Mouse (Mus musculus): ENCODE measurements around the gene Scgb2b26. TPM values are rescaled to one million over a fixed set of nuclear protein-coding genes. Genes with fewer than 3 reads are reported as not detected.
"Not testable (repeated sequence)": the region's sequence is repeated elsewhere in the genome, so short reads cannot be mapped to it uniquely, and the experiment has no call there.

Scgb2b26 gene
- polyA plus RNA-seq (2012; ENCODE audit: insufficient read depth, insufficient read length, missing spikeins) = not detected in 2 replicates

DNA sequence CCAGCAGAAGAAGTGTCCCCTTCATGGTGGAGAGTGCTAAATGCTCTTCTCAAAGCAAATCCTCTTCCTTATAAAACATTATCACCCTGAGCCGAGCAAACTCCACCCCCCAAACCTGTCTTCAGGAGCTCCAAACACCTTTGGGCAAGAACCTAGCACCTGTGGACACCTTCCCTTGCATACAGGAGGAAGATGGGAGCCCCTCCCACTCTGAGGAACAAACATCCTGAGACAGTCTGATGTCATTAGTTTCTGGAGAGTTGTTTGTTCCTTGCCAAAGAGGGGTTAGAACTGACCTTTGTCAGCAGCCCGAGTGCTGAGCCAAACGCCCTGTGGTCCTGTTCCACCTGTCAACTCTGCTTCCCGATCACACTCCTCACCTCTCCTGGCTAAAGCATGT lies at the start of gene Scgb2b26:
TSS of gene Scgb2b26 (minus strand) at position 101 of the 400 bp plus-strand sequence.
- no peak within 1 kb of the TSS for H3K27ac ChIP-seq (replicated peaks; ENCODE audit: low read depth, low read length)
- no peak within 1 kb of the TSS for H3K4me3 ChIP-seq (ENCODE audit: insufficient read depth, low read depth, low read length)
- no peaks in the 10 kb centered on the region for H3K4me1 ChIP-seq (ENCODE audit: control insufficient read depth, insufficient read depth, insufficient read length, low read length)

GRCm38 (mm10) chr7:33982281-33982680 lies 37.4 kb upstream of the Scgb2b26 start:
- not testable (repeated sequence) for H3K27ac ChIP-seq (replicated peaks; ENCODE audit: low read depth, low read length); H3K4me1 ChIP-seq (ENCODE audit: control insufficient read depth, insufficient read depth, insufficient read length, low read length); H3K4me3 ChIP-seq (ENCODE audit: insufficient read depth, low read depth, low read length)

DNA sequence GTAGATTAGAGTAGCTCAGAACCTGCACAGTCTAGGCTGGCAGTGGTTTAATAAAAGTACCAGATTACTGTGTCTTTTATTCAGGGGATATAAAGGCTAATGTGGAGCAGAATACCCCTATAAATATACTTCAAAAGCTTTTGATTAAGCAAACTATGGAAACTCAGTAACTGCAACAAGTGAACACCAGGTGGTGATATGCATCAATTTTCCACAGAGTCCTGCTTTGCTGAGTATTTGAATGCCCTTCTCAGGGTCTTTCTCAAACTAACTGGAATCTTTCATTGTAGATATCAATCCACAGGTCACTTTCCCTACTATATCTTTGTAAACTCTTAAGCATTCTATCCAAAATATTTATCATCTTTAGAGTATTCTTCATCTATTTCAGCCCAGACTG lies 41.9 kb downstream of the Scgb2b26 start:
- H3K27ac ChIP-seq (replicated peaks; ENCODE audit: low read depth, low read length) = no peak overlapping the region
- no peaks in the 10 kb centered on the region for H3K4me1 ChIP-seq (ENCODE audit: control insufficient read depth, insufficient read depth, insufficient read length, low read length)
- H3K4me3 ChIP-seq (ENCODE audit: insufficient read depth, low read depth, low read length) = no peak overlapping the region

DNA sequence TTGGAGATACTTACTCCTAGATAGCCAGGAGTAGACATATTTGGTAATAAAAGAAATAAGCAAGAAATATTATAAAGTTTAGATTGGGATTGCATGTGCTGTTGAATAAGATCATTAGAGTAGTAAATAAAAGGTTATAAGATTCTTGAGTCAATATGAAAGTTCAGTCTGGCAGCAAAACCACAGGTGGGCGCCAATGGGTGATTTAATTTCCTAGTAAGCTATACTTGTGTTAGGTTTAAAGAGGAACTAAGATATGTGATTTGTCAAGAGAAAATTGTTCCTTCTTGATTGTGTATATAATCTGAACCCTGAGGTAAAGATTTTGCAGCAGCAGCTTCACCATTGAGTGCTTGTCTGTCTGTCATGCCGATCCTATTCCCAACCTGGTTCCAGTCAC lies 44.0 kb downstream of the Scgb2b26 start:
- no peak overlapping the region for H3K27ac ChIP-seq (replicated peaks; ENCODE audit: low read depth, low read length)
- no peaks in the 10 kb centered on the region for H3K4me1 ChIP-seq (ENCODE audit: control insufficient read depth, insufficient read depth, insufficient read length, low read length)
- H3K4me3 ChIP-seq (ENCODE audit: insufficient read depth, low read depth, low read length) = no peak overlapping the region

DNA sequence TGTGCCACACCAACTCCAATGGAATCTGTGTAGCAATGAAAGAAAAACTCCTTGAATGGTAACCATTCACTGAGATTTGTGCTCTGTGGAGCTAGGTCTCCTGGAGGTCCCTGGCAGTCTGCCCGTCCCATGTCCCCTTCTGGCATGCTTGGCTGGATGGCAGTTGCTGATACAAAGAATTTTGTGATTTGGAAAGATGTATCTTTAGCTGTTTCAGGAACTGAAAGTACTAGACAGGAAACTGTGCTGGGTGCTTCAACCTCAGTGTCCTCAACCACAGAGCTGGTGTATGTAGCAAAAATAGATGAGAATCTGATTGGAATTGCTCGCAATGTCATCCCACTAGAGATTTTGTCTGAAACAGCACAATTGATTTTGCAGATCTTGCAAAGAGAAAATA lies 44.8 kb downstream of the Scgb2b26 start:
- Histone ChIP-seq H3K4me1 (ENCODE audit: control insufficient read depth, insufficient read depth, insufficient read length, low read length) (no peaks in the 10 kb centered on the region), H3K27ac (replicated peaks; ENCODE audit: low read depth, low read length) (no peak overlapping the region), H3K4me3 (ENCODE audit: insufficient read depth, low read depth, low read length) (no peak overlapping the region)

Other genes starting within 250 kb of the Scgb2b26 start
- not detected in 2 replicates for gene Scgb2b24, start 205.7 kb downstream of the Scgb2b26 start, polyA plus RNA-seq (2012; ENCODE audit: insufficient read depth, insufficient read length, missing spikeins)
- not detected in 2 replicates for gene Scgb1b24, start 201.2 kb downstream of the Scgb2b26 start, polyA plus RNA-seq (2012; ENCODE audit: insufficient read depth, insufficient read length, missing spikeins)
- gene Scgb2b27, start 68.9 kb upstream of the Scgb2b26 start, polyA plus RNA-seq (2012; ENCODE audit: insufficient read depth, insufficient read length, missing spikeins) = not detected in 2 replicates
- gene Scgb1b27, start 76.4 kb upstream of the Scgb2b26 start, polyA plus RNA-seq (2012; ENCODE audit: insufficient read depth, insufficient read length, missing spikeins) = not detected in 2 replicates
- gene Scgb1b30, start 150.4 kb upstream of the Scgb2b26 start, polyA plus RNA-seq (2012; ENCODE audit: insufficient read depth, insufficient read length, missing spikeins) = not detected in 2 replicates
- gene Wtip, start 188.2 kb upstream of the Scgb2b26 start, polyA plus RNA-seq (2012; ENCODE audit: insufficient read depth, insufficient read length, missing spikeins) = 2.6 and 4.4 TPM in 2 replicates
- 39.0 and 39.9 TPM in 2 replicates for gene Uba2, start 224.6 kb upstream of the Scgb2b26 start, polyA plus RNA-seq (2012; ENCODE audit: insufficient read depth, insufficient read length, missing spikeins)

All from brown adipose tissue, adult 24 weeks (tissue).